Mouse (Mus musculus) G1E-ER4 (cell line): Measurements from ENCODE around the gene Hbp1. TPM values are rescaled to one million over a fixed set of nuclear protein-coding genes. Genes with fewer than 3 reads are reported as not detected.

Experiments used
- GATA1 ChIP-seq: IDR thresholded peaks from one replicate; pipeline ENCODE4 v1.8.0; 2012; ENCODE audit warnings: low read length, inconsistent platforms
- polyA plus RNA-seq: library from polyadenylated mRNA; stranded (reverse); fragments of >175 nt; gene quantifications from 2 replicates; pipeline ENCODE4 v1.2.3, GENCODE M21; 2012

Gene Hbp1
- polyA plus RNA-seq, 1 experiment = 2.1 TPM

GRCm38 (mm10) chr12:31969111-31969510 lies 18.8 kb upstream of the Hbp1 start:
- TF ChIP-seq GATA1 = no peak

- TF ChIP-seq GATA1 = no peak
Measured at GRCm38 (mm10) chr12:31967536-31967935, 17.2 kb upstream of the Hbp1 start.

- TF ChIP-seq GATA1 = no peak
Measured at GRCm38 (mm10) chr12:31966405-31966804, 16.1 kb upstream of the Hbp1 start.

GRCm38 (mm10) chr12:31965517-31966212 lies 15.3 kb upstream of the Hbp1 start:
- no peak for TF ChIP-seq GATA1

GRCm38 (mm10) chr12:31964074-31964473 lies 13.7 kb upstream of the Hbp1 start:
- TF ChIP-seq GATA1 = no peak

- TF ChIP-seq GATA1 = no peak
Measured at GRCm38 (mm10) chr12:31955843-31956242, 5.5 kb upstream of the Hbp1 start.

- no peak for TF ChIP-seq GATA1
Measured at GRCm38 (mm10) chr12:31950659-31951031, 310 bp upstream of the Hbp1 start.

- no peak for TF ChIP-seq GATA1
Measured at GRCm38 (mm10) chr12:31949193-31949741, 1.1 kb downstream of the Hbp1 start.

- no peak for TF ChIP-seq GATA1
Measured at GRCm38 (mm10) chr12:31948101-31949000, 2.0 kb downstream of the Hbp1 start.

- no peak for TF ChIP-seq GATA1
Measured at GRCm38 (mm10) chr12:31947476-31947875, 2.9 kb downstream of the Hbp1 start.

GRCm38 (mm10) chr12:31944405-31944804 lies 5.9 kb downstream of the Hbp1 start:
- no peak for TF ChIP-seq GATA1

GRCm38 (mm10) chr12:31943020-31943654 lies 7.2 kb downstream of the Hbp1 start:
- TF ChIP-seq GATA1 = no peak

- TF ChIP-seq GATA1 = no peak
Measured at GRCm38 (mm10) chr12:31939026-31939425, 11.3 kb downstream of the Hbp1 start.

- TF ChIP-seq GATA1 = no peak
Measured at GRCm38 (mm10) chr12:31938391-31938997, 11.8 kb downstream of the Hbp1 start.

- TF ChIP-seq GATA1 = no peak
Measured at GRCm38 (mm10) chr12:31937613-31938012, 12.7 kb downstream of the Hbp1 start.
